In genomic region chr9:94691311-94692087, GRCm38 (mm10) we compare ENCODE assay signal across 9 mouse cellular contexts. TPM values are rescaled to one million over a fixed set of nuclear protein-coding genes. Genes with fewer than 3 reads are reported as not detected.
DNase-seq lines count a peak whose midpoint lies in the region; ATAC-seq and TF ChIP-seq lines count a peak whose summit lies in the region.
"Had no signal": no experiment of that assay in that cellular context is flagged by ENCODE, and none has a peak within 500 bp of the region (broad histone marks: within the 10 kb centered on the region; RNA-seq: fewer than 3 reads in every experiment).

No protein-coding gene starts in this region.

- no peak overlapping the region for H3K9ac ChIP-seq in heart, embryonic 13.5 days
- H3K9ac ChIP-seq: neural tube, embryonic 12.5 days had no signal

- intact Hi-C loops in gastrocnemius, adult 2 months (cut with DNase I), result no loop called here
- intact Hi-C loops in gastrocnemius, postnatal 14 days (cut with DNase I; ENCODE audit: low total_unique reads), result no loop called here
- intact Hi-C loops in left cerebral cortex, adult 2 months (cut with DNase I), result no loop called here

- H3K4me2 ChIP-seq in heart, embryonic 13.5 days, result peak overlapping the region; percentile 32; the same call in 1 of the 2 replicates
- H3K4me2 ChIP-seq: neural tube, embryonic 12.5 days had no signal

- peak overlapping the region; percentile 66 for H3K27ac ChIP-seq in gastrocnemius, adult 2 months
- peak overlapping the region; percentile 77; the same call in 1 of the 2 replicates for H3K27ac ChIP-seq in heart, embryonic 13.5 days (replicated peaks)
- H3K27ac ChIP-seq in left cerebral cortex, adult 2 months, result no peak overlapping the region
- H3K27ac ChIP-seq: neural tube, embryonic 12.5 days had no signal

- H3K27me3 ChIP-seq in heart, embryonic 13.5 days (replicated peaks), result no peaks in the 10 kb centered on the region
- H3K27me3 ChIP-seq: neural tube, embryonic 12.5 days had no signal

- H3K9me3 ChIP-seq in heart, embryonic 13.5 days, result no peaks in the 10 kb centered on the region
- H3K9me3 ChIP-seq: neural tube, embryonic 12.5 days had no signal

- ATAC-seq in heart, embryonic 13.5 days (ENCODE audit: extremely low read depth, insufficient number of reproducible peaks, low FRiP score, low TSS enrichment), result no peak
- peak; percentile 75 for ATAC-seq in megakaryocyte, adult 5-6 weeks (ENCODE audit: poor library complexity, severe bottlenecking)

- 44% methylated on average over 10 of the region's 10 CpGs for WGBS in heart, embryonic 13.5 days

- H3K36me3 ChIP-seq in heart, embryonic 13.5 days, result no peaks in the 10 kb centered on the region
- H3K36me3 ChIP-seq: neural tube, embryonic 12.5 days had no signal

- no peak for DNase-seq in gastrocnemius, adult 2 months
- DNase-seq in gastrocnemius, postnatal 14 days, result no peak
- peak; percentile 78 for DNase-seq in A20 (ENCODE audit: low read depth, low spot score)
- no peak for DNase-seq in Muller cell, postnatal 12 days (ENCODE audit: inconsistent ontology term)
- DNase-seq in left cerebral cortex, adult 2 months (ENCODE audit: extremely low spot score in 1 of 2, low spot score in 2 of 2), result no peak
- no peak for DNase-seq in right cerebral cortex, adult 2 months (ENCODE audit: low spot score in 2 of 2)

- H3K4me1 ChIP-seq in heart, embryonic 13.5 days, result peaks cover 41% of the 10 kb centered on the region
- H3K4me1 ChIP-seq: neural tube, embryonic 12.5 days had no signal

- TF ChIP-seq CTCF in gastrocnemius, adult 2 months (IDR thresholded peaks at IDR 0.05), result no peak
- no peak for TF ChIP-seq CTCF in left cerebral cortex, adult 2 months (IDR thresholded peaks at IDR 0.05)

- peak overlapping the region; percentile 31 for H3K4me3 ChIP-seq in gastrocnemius, adult 2 months
- H3K4me3 ChIP-seq in heart, embryonic 13.5 days, result no peak overlapping the region
- no peak overlapping the region for H3K4me3 ChIP-seq in left cerebral cortex, adult 2 months
- H3K4me3 ChIP-seq: neural tube, embryonic 12.5 days had no signal

RNA-seq across cellular contexts. Expression of gene Slc9a9, which starts 21.8 kb away (rescaled TPM):
- 1 to 10 TPM; 2.0 TPM for total RNA-seq in gastrocnemius, adult 2 months (2021)
- 1 to 10 TPM; 2.5 to 3.1 TPM for total RNA-seq in gastrocnemius, postnatal 14 days (2021)
- 3.6 and 3.7 TPM in 2 replicates for polyA plus RNA-seq in heart, embryonic 13.5 days (2015; fragmentation: Nextera tagmentation; extraction: Ambion mirVana)
- total RNA-seq in megakaryocyte, adult 5-6 weeks (2015), result 19.1 and 21.5 TPM in 2 replicates
- 20.8 and 21.9 TPM in 2 replicates for total RNA-seq in megakaryocyte, adult 5-6 weeks (2017)
- total RNA-seq in left cerebral cortex, adult 2 months (2021), result 10 to 100 TPM; 23.1 to 23.7 TPM

Comparison
In these comparisons a context has a peak if more than half of its experiments do, and no peak if none do; other contexts are left out.
1. RNA of gene Slc9a9, which starts 21.8 kb away (total RNA-seq): 23.1 to 23.7 TPM in left cerebral cortex, adult 2 months and 19.1 to 21.9 TPM in megakaryocyte, adult 5-6 weeks; 2.5 to 3.1 TPM in gastrocnemius, postnatal 14 days and 2.0 TPM in gastrocnemius, adult 2 months; every median in the first group is over 4 times any median in the second.